ENCODE assay signal across 12 mouse cellular contexts in the genomic region with DNA sequence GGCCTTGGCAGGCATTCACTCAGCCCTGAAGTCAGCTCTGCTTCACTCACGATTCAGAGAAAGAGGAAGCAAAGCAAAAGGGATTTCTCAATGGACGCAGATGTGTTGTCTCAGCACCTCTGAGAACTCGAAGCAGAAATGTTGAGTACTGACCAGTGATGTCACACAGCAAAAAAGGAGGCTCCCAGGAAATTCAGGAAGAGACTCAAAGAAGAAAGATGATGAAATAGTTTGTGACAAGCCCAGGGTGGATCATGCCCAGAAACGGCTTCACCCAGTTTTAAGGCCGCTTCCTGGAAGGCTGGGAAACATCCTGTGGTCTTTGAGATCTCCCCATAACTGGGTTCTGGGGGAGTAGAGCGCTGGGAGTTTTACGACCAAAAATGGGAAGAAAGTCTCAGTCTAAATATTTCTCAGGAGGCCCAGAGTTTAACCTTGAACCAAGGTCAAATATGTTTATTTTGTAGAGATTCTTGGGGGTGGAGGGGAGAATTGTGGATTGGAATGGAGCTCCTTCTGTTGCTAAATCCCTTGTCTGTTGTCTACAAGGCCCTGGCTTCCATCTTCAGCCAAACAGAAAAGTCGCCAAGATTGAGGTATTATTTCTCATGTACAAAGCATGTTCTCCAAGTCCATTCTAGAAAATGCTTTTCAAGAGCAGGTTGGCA. TPM values are rescaled to one million over a fixed set of nuclear protein-coding genes. Genes with fewer than 3 reads are reported as not detected.
DNase-seq lines count a peak whose midpoint lies in the region; ATAC-seq and TF ChIP-seq lines count a peak whose summit lies in the region.
"Had no signal": no experiment of that assay in that cellular context is flagged by ENCODE, and none has a peak within 500 bp of the region (broad histone marks: within the 10 kb centered on the region; RNA-seq: fewer than 3 reads in every experiment).

A gene (plus strand): TSS at position 505 of the 668 bp plus-strand sequence.

- H3K9me3 ChIP-seq in forebrain, embryonic 10.5 days: no peaks in the 10 kb centered on the region; the same call in 1 of the 2 replicates
- H3K9me3 ChIP-seq in forebrain, embryonic 12.5 days: no peaks in the 10 kb centered on the region

- H3K9ac ChIP-seq in forebrain, embryonic 12.5 days: no peak within 1 kb of the TSS
- H3K9ac ChIP-seq: forebrain, postnatal 0 days had no signal

- no peaks in the 10 kb centered on the region; the same call in 1 of the 2 replicates for H3K4me1 ChIP-seq in lung, adult 2 months (ENCODE audit: control insufficient read depth, insufficient read depth, low read length)
- no peaks in the 10 kb centered on the region for H3K4me1 ChIP-seq in forebrain, embryonic 10.5 days
- no peaks in the 10 kb centered on the region for H3K4me1 ChIP-seq in forebrain, embryonic 12.5 days

- ATAC-seq in monocyte, adult 5-6 weeks (replicated peaks; ENCODE audit: insufficient number of reproducible peaks, low FRiP score, low TSS enrichment, poor library complexity, severe bottlenecking): no peak
- ATAC-seq in forebrain, embryonic 12.5 days (ENCODE audit: low FRiP score): no peak
- ATAC-seq: forebrain, postnatal 0 days had no signal

- 39% methylated on average over 8 of the region's 8 CpGs for WGBS in lung, adult 2 months
- WGBS in forebrain, embryonic 10.5 days: 88% methylated on average over 8 of the region's 8 CpGs
- 82% methylated on average over 8 of the region's 8 CpGs for WGBS in forebrain, embryonic 12.5 days

- H3K27me3 ChIP-seq in forebrain, embryonic 10.5 days (ENCODE audit: poor library complexity, severe bottlenecking): peaks cover 11% of the 10 kb centered on the region
- H3K27me3 ChIP-seq in forebrain, embryonic 12.5 days: peaks cover 1% of the 10 kb centered on the region

- TF ChIP-seq POLR2A in lung, adult 2 months (IDR thresholded peaks at IDR 0.05; ENCODE audit: borderline replicate concordance, extremely low read depth, low read depth, low read length): no peak

- no peak within 1 kb of the TSS for H3K4me3 ChIP-seq in lung, adult 2 months (replicated peaks; ENCODE audit: extremely low read depth, low read depth, low read length)
- H3K4me3 ChIP-seq in forebrain, embryonic 10.5 days: no peak within 1 kb of the TSS
- no peak within 1 kb of the TSS for H3K4me3 ChIP-seq in forebrain, embryonic 12.5 days (replicated peaks)

- H3K36me3 ChIP-seq in forebrain, embryonic 10.5 days (replicated peaks): no peaks in the 10 kb centered on the region
- H3K36me3 ChIP-seq in forebrain, embryonic 12.5 days (replicated peaks): no peaks in the 10 kb centered on the region

- H3K27ac ChIP-seq in forebrain, embryonic 10.5 days: no peak within 1 kb of the TSS
- no peak within 1 kb of the TSS for H3K27ac ChIP-seq in forebrain, embryonic 12.5 days

- TF ChIP-seq CTCF in lung, adult 2 months (IDR thresholded peaks at IDR 0.05; ENCODE audit: insufficient read depth, low read length): no peak

- H3K4me2 ChIP-seq in forebrain, embryonic 12.5 days: no peak within 1 kb of the TSS

- DNase-seq in adrenal gland, adult 2 months: peak; percentile 26
- no peak for DNase-seq in adrenal gland, postnatal 36 days
- DNase-seq in monocyte, adult 2 months (ENCODE audit: low read depth in 1 of 2, low spot score in 2 of 2): peak; percentile 5 to 19
- DNase-seq in lung, adult 2 months: peak; percentile 8
- peak; percentile 42 for DNase-seq in testis, postnatal 10 days (ENCODE audit: low spot score)
- DNase-seq in forebrain, embryonic 10.5 days (ENCODE audit: extremely low spot score, low spot score): no peak
- DNase-seq: forebrain, postnatal 0 days; layer of hippocampus, postnatal 36 days; midbrain, embryonic 14.5 days had no signal

RNA-seq across cellular contexts. Expression of the gene that starts here (rescaled TPM):
- not detected for total RNA-seq in adrenal gland, adult 2 months (2021)
- polyA plus RNA-seq in adrenal gland, adult 2 months (2012; rRNA removed): not detected in 2 replicates
- total RNA-seq in adrenal gland, postnatal 36 days (2021): not detected
- not detected in 3 replicates for total RNA-seq in monocyte, adult 5-6 weeks (2017)
- not detected in 2 replicates for polyA plus RNA-seq in lung, adult 2 months (2012; rRNA removed)
- not detected in 2 replicates for polyA plus RNA-seq in forebrain, embryonic 10.5 days (2016; fragmentation: Nextera tagmentation; extraction: Ambion mirVana)
- not detected in 2 replicates for polyA plus RNA-seq in forebrain, embryonic 12.5 days (2016; fragmentation: Nextera tagmentation; extraction: Ambion mirVana)
- total RNA-seq: forebrain, postnatal 0 days; heart, postnatal 10 days; layer of hippocampus, postnatal 36 days had no signal
- polyA plus RNA-seq: forebrain, postnatal 0 days; midbrain, embryonic 14.5 days had no signal

Comparison
In these comparisons a context has a peak if more than half of its experiments do, and no peak if none do; other contexts are left out.
1. Peak in DNase-seq in adrenal gland, adult 2 months; RNA of the gene not detected or under 1 TPM.
2. Peak in DNase-seq in lung, adult 2 months; RNA of the gene not detected or under 1 TPM.
3. DNase-seq: peak in monocyte, adult 2 months (2 of 2) and testis, postnatal 10 days (single experiment); none in adrenal gland, postnatal 36 days (0 of 2) and forebrain, embryonic 10.5 days (single experiment).